In genomic region chr15:51346301-51346700, GRCm38 (mm10) we compare ENCODE assay signal across 21 mouse cellular contexts.
"Had no signal": no experiment of that assay in that cellular context is flagged by ENCODE, and none has a peak within 500 bp of the region (broad histone marks: within the 10 kb centered on the region; RNA-seq: fewer than 3 reads in every experiment).

No protein-coding gene starts in this region.

- H3K9ac ChIP-seq: lung, embryonic 15.5 days; midbrain, embryonic 12.5 days; neural tube, embryonic 13.5 days; neural tube, embryonic 15.5 days had no signal

- H3K4me1 ChIP-seq: lung, embryonic 15.5 days; midbrain, embryonic 10.5 days; midbrain, embryonic 12.5 days; neural tube, embryonic 13.5 days; neural tube, embryonic 15.5 days had no signal

- H3K27me3 ChIP-seq: lung, embryonic 15.5 days; midbrain, embryonic 12.5 days; neural tube, embryonic 13.5 days; neural tube, embryonic 15.5 days had no signal

- H3K9me3 ChIP-seq: lung, embryonic 15.5 days; midbrain, embryonic 10.5 days; midbrain, embryonic 12.5 days; neural tube, embryonic 13.5 days; neural tube, embryonic 15.5 days had no signal

- DNase-seq: lung, adult 2 months; lung, postnatal 14 days; lung, postnatal 36 days; midbrain, embryonic 14.5 days; retina, postnatal 1 day; right cerebral cortex, adult 18-20 months; right cerebral cortex, postnatal 25 days; right cerebral cortex, postnatal 4 days; spleen, adult 18-20 months; thymus, adult 18-20 months; thymus, postnatal 14 days; thymus, postnatal 36 days had no signal

- ATAC-seq: lung, postnatal 0 days; midbrain, embryonic 16.5 days had no signal

- H3K4me2 ChIP-seq: lung, embryonic 15.5 days; midbrain, embryonic 12.5 days; neural tube, embryonic 13.5 days; neural tube, embryonic 15.5 days had no signal

- H3K4me3 ChIP-seq: lung, embryonic 15.5 days; midbrain, embryonic 10.5 days; midbrain, embryonic 12.5 days; myocyte; neural tube, embryonic 13.5 days; neural tube, embryonic 15.5 days had no signal

- H3K27ac ChIP-seq: lung, embryonic 15.5 days; macrophage; midbrain, embryonic 10.5 days; midbrain, embryonic 12.5 days; neural tube, embryonic 13.5 days; neural tube, embryonic 15.5 days had no signal

- H3K36me3 ChIP-seq: lung, embryonic 15.5 days; midbrain, embryonic 10.5 days; midbrain, embryonic 12.5 days; neural tube, embryonic 13.5 days; neural tube, embryonic 15.5 days had no signal
